Mouse (Mus musculus) MEL (cell line): Measurements from ENCODE around the gene Nfrkb. TPM values are rescaled to one million over a fixed set of nuclear protein-coding genes. Genes with fewer than 3 reads are reported as not detected.

Source experiments
- DNase-seq: peaks from one replicate; pipeline ENCODE4 v3.0.0; 2011; ENCODE audit warnings: low read depth, low spot score
- H3K27ac ChIP-seq: 2 replicates; pipeline ENCODE4 v1.5.1; 2012; ENCODE audit warnings: low read depth, mild to moderate bottlenecking, control low read depth, low read length, moderate library complexity; ENCODE audit not compliant: control insufficient read depth
- H3K27me3 ChIP-seq, 2 experiments: fragments of 150-350 bp in 1 of 2; sonication (generic) in 1 of 2; 2 replicates each; pipeline ENCODE4 v1.6.1; 2012; ENCODE audit warnings: low read length in 2 of 2, mild to moderate bottlenecking in 2 of 2, improper control_type of control experiment in 1 of 2, moderate library complexity in 1 of 2; ENCODE audit not compliant: insufficient read depth in 2 of 2, control insufficient read depth in 1 of 2
- H3K36me3 ChIP-seq, 2 experiments: 2 replicates each; pipeline ENCODE4 v1.6.1; 2012 to 2014; ENCODE audit warnings: low read length in 2 of 2, improper control_type of control experiment in 1 of 2, inconsistent platforms in 1 of 2, mild to moderate bottlenecking in 1 of 2; ENCODE audit not compliant: insufficient read depth in 2 of 2, control insufficient read depth in 1 of 2
- H3K4me1 ChIP-seq, 2 experiments: fragments of 150-350 bp in 1 of 2; sonication (generic) in 1 of 2; 2 replicates each; pipeline ENCODE4 v1.6.1; 2012; ENCODE audit warnings: low read length in 2 of 2, improper control_type of control experiment in 1 of 2, mild to moderate bottlenecking in 1 of 2; ENCODE audit not compliant: insufficient read depth in 2 of 2, control insufficient read depth in 1 of 2
- H3K4me3 ChIP-seq, 2 experiments: fragments of 150-350 bp in 1 of 2; sonication (generic) in 1 of 2; 2 replicates each; pipeline ENCODE4 v1.5.1; 2012; ENCODE audit warnings: low read depth in 2 of 2, low read length in 2 of 2, mild to moderate bottlenecking in 2 of 2, moderate library complexity in 2 of 2, control low read depth in 1 of 2, improper control_type of control experiment in 1 of 2; ENCODE audit not compliant: control insufficient read depth in 1 of 2, insufficient read depth in 1 of 2
- H3K79me2 ChIP-seq: 2 replicates; pipeline ENCODE4 v1.6.1; 2012; ENCODE audit warnings: mild to moderate bottlenecking, low read length, moderate library complexity; ENCODE audit not compliant: control insufficient read depth, poor library complexity, insufficient read depth
- H3K9ac ChIP-seq: 2 replicates; pipeline ENCODE4 v1.6.1; 2012; ENCODE audit warnings: low read depth, mild to moderate bottlenecking, control low read depth, low read length, moderate library complexity; ENCODE audit not compliant: control insufficient read depth, poor library complexity, severe bottlenecking
- H3K9me3 ChIP-seq: fragments of 150-350 bp; sonication (generic); replicated peaks from 2 replicates; pipeline ENCODE4 v1.6.1; 2012; ENCODE audit warnings: mild to moderate bottlenecking, low read length, improper control_type of control experiment, moderate library complexity; ENCODE audit not compliant: insufficient read depth
- BHLHE40 ChIP-seq: IDR thresholded peaks from 2 replicates; pipeline ENCODE4 v1.6.1; 2012; ENCODE audit warnings: low read depth, mild to moderate bottlenecking, inconsistent platforms, low read length, improper control_type of control experiment, borderline replicate concordance
- CHD2 ChIP-seq: IDR thresholded peaks from 2 replicates; pipeline ENCODE4 v1.6.1; 2011; ENCODE audit warnings: low read length, improper control_type of control experiment
- CTCF ChIP-seq, 3 experiments: IDR thresholded peaks in 2 of 3; conservative IDR thresholded peaks in 1 of 3; 2 replicates each; pipeline ENCODE4 v1.5.1; 2011 to 2012; ENCODE audit warnings: low read length in 3 of 3, low read depth in 2 of 3, mild to moderate bottlenecking in 2 of 3, improper control_type of control experiment in 1 of 3, inconsistent platforms in 1 of 3, mixed read lengths in 1 of 3, moderate library complexity in 1 of 3; ENCODE audit not compliant: control insufficient read depth in 1 of 3, insufficient read depth in 1 of 3, poor library complexity in 1 of 3, severe bottlenecking in 1 of 3
- E2F4 ChIP-seq: IDR thresholded peaks from 2 replicates; pipeline ENCODE4 v1.6.1; 2011; ENCODE audit warnings: low read depth, low read length, improper control_type of control experiment, borderline replicate concordance
- ELF1 ChIP-seq: IDR thresholded peaks from 2 replicates; pipeline ENCODE4 v1.6.1; 2014; ENCODE audit warnings: low read depth, mild to moderate bottlenecking, inconsistent platforms, low read length, improper control_type of control experiment, moderate library complexity
- EP300 ChIP-seq, 2 experiments: IDR thresholded peaks; 2 replicates each; pipeline ENCODE4 v1.6.1; 2011; ENCODE audit warnings: improper control_type of control experiment in 2 of 2, low read length in 2 of 2, low read depth in 1 of 2, mild to moderate bottlenecking in 1 of 2
- ETS1 ChIP-seq: IDR thresholded peaks from 2 replicates; pipeline ENCODE4 v1.6.1; 2012; ENCODE audit warnings: low read depth, mild to moderate bottlenecking, inconsistent platforms, low read length, improper control_type of control experiment, moderate library complexity
- GABPA ChIP-seq: IDR thresholded peaks from 2 replicates; pipeline ENCODE4 v1.6.1; 2012; ENCODE audit warnings: low read depth, mild to moderate bottlenecking, inconsistent platforms, low read length, improper control_type of control experiment, moderate library complexity
- HCFC1 ChIP-seq: IDR thresholded peaks from 2 replicates; pipeline ENCODE4 v1.6.1; 2012; ENCODE audit warnings: low read depth, mild to moderate bottlenecking, inconsistent platforms, low read length, improper control_type of control experiment, moderate library complexity
- JUND ChIP-seq: IDR thresholded peaks from 2 replicates; pipeline ENCODE4 v1.6.1; 2011; ENCODE audit warnings: low read depth, mild to moderate bottlenecking, improper control_type of control experiment, low read length
- KAT2A ChIP-seq: conservative IDR thresholded peaks from 2 replicates; pipeline ENCODE4 v1.6.1; 2012; ENCODE audit warnings: low read depth, low read length, improper control_type of control experiment, inconsistent platforms
- MAX ChIP-seq: IDR thresholded peaks from 2 replicates; pipeline ENCODE4 v1.6.1; 2011; ENCODE audit warnings: low read length, improper control_type of control experiment
- MAZ ChIP-seq: IDR thresholded peaks from 2 replicates; pipeline ENCODE4 v1.6.1; 2012; ENCODE audit warnings: low read depth, mild to moderate bottlenecking, inconsistent platforms, low read length, improper control_type of control experiment
- MEF2A ChIP-seq: IDR thresholded peaks from 2 replicates; pipeline ENCODE4 v1.6.1; 2014; ENCODE audit warnings: low read depth, mild to moderate bottlenecking, inconsistent platforms, low read length, improper control_type of control experiment; ENCODE audit not compliant: poor library complexity, insufficient replicate concordance, severe bottlenecking; ENCODE audit errors: extremely low read depth
- MXI1 ChIP-seq: IDR thresholded peaks from 2 replicates; pipeline ENCODE4 v1.6.1; 2011; ENCODE audit warnings: mild to moderate bottlenecking, low read depth, low read length, improper control_type of control experiment
- NELFE ChIP-seq: IDR thresholded peaks from 2 replicates; pipeline ENCODE4 v1.6.1; 2011; ENCODE audit warnings: low read depth, low read length, improper control_type of control experiment
- POLR2A ChIP-seq, 2 experiments: IDR thresholded peaks; 2 replicates each; pipeline ENCODE4 v1.6.1; 2011 to 2012; ENCODE audit warnings: low read length in 2 of 2, mild to moderate bottlenecking in 2 of 2, control low read depth in 1 of 2, improper control_type of control experiment in 1 of 2, low read depth in 1 of 2, moderate library complexity in 1 of 2; ENCODE audit not compliant: control insufficient read depth in 1 of 2, insufficient read depth in 1 of 2, poor library complexity in 1 of 2
- POLR2AphosphoS5 ChIP-seq: IDR thresholded peaks from 2 replicates; pipeline ENCODE4 v1.6.1; 2012; ENCODE audit warnings: low read depth, borderline replicate concordance, mild to moderate bottlenecking, inconsistent platforms, low read length, moderate library complexity, mixed read lengths
- RAD21 ChIP-seq: IDR thresholded peaks from 2 replicates; pipeline ENCODE4 v1.6.1; 2011; ENCODE audit warnings: mild to moderate bottlenecking, low read depth, low read length, improper control_type of control experiment
- RCOR1 ChIP-seq: IDR thresholded peaks from 2 replicates; pipeline ENCODE4 v1.6.1; 2012; ENCODE audit warnings: low read depth, mild to moderate bottlenecking, inconsistent platforms, low read length, improper control_type of control experiment
- SIN3A ChIP-seq: IDR thresholded peaks from 2 replicates; pipeline ENCODE4 v1.6.1; 2012; ENCODE audit warnings: low read length, improper control_type of control experiment, inconsistent platforms
- SMC3 ChIP-seq: IDR thresholded peaks from 2 replicates; pipeline ENCODE4 v1.6.1; 2011; ENCODE audit warnings: low read depth, low read length, improper control_type of control experiment
- TAL1 ChIP-seq: IDR thresholded peaks from 2 replicates; pipeline ENCODE4 v1.6.1; 2012; ENCODE audit warnings: mild to moderate bottlenecking, inconsistent platforms, low read length, moderate library complexity, mixed read lengths
- TBP ChIP-seq: IDR thresholded peaks from 2 replicates; pipeline ENCODE4 v1.8.0; 2011; ENCODE audit warnings: low read depth, low read length, improper control_type of control experiment
- TCF12 ChIP-seq: IDR thresholded peaks from 2 replicates; pipeline ENCODE4 v1.6.1; 2014; ENCODE audit warnings: low read depth, mild to moderate bottlenecking, inconsistent platforms, low read length, improper control_type of control experiment, moderate library complexity
- UBTF ChIP-seq: IDR thresholded peaks from 2 replicates; pipeline ENCODE4 v1.6.1; 2012; ENCODE audit warnings: low read depth, mild to moderate bottlenecking, inconsistent platforms, low read length, improper control_type of control experiment, moderate library complexity, borderline replicate concordance; ENCODE audit not compliant: insufficient read depth
- USF1 ChIP-seq: IDR thresholded peaks from 2 replicates; pipeline ENCODE4 v1.6.1; 2014; ENCODE audit warnings: low read depth, mild to moderate bottlenecking, inconsistent platforms, low read length, improper control_type of control experiment, moderate library complexity
- USF2 ChIP-seq, 2 experiments: IDR thresholded peaks; 2 replicates each; pipeline ENCODE4 v1.6.1; 2011 to 2012; ENCODE audit warnings: improper control_type of control experiment in 2 of 2, low read length in 2 of 2, borderline replicate concordance in 1 of 2, inconsistent platforms in 1 of 2, low read depth in 1 of 2, mild to moderate bottlenecking in 1 of 2; ENCODE audit not compliant: insufficient read depth in 1 of 2
- polyA plus RNA-seq, 2 experiments: library from polyadenylated mRNA; stranded (reverse) in 1 of 2; unstranded in 1 of 2; fragments of >175 nt in 1 of 2; fragments of >200 nt in 1 of 2; gene quantifications; 2 replicates each; pipeline versions ENCODE4 v1.2.1 to v1.2.4; 2012; ENCODE audit warnings: low replicate concordance in 2 of 2, low read depth in 1 of 2; ENCODE audit not compliant: insufficient read length in 2 of 2, insufficient read depth in 1 of 2, missing spikeins in 1 of 2
- total RNA-seq: library from RNA; depleted of rRNA; stranded (reverse); fragments of 300-350 nt; gene quantifications from 2 replicates; pipeline ENCODE4 v1.2.3, GENCODE M21; 2012

Gene Nfrkb
- total and polyA plus RNA-seq, 3 experiments = 20.3 to 54.1 (median 33.8) TPM

GRCm38 (mm10) chr9:31440366-31440765 is 54.4 kb downstream of the Nfrkb start:
- DNase-seq = no peak
- H3K27me3 ChIP-seq = peaks cover 4 to 5% of the 10 kb centered on the region in 2 experiments
- H3K4me1 ChIP-seq = no peaks in the 10 kb centered on the region
- H3K36me3 ChIP-seq = no peaks in the 10 kb centered on the region
- H3K79me2 ChIP-seq = no peaks in the 10 kb centered on the region
- TF ChIP-seq KAT2A (no peak), MAZ (no peak), MEF2A (no peak), POLR2AphosphoS5 (no peak), NELFE (no peak), USF2 (IDR thresholded peaks at IDR 0.05; ENCODE audit: borderline replicate concordance in 1 of 2, insufficient read depth in 1 of 2, low read depth in 1 of 2, low read length in 2 of 2) (no peak), MAX (no peak), TBP (no peak), USF1 (no peak), RCOR1 (no peak), ELF1 (no peak), CTCF (IDR thresholded peaks at IDR 0.05 in 2 of 3, conservative IDR thresholded peaks at IDR 0.05 in 1 of 3; ENCODE audit: control insufficient read depth in 1 of 3, insufficient read depth in 1 of 3, low read depth in 2 of 3, low read length in 3 of 3, poor library complexity in 1 of 3, severe bottlenecking in 1 of 3) (no peak), TAL1 (no peak), RAD21 (no peak), HCFC1 (no peak), MXI1 (no peak), SMC3 (no peak), JUND (no peak), E2F4 (no peak), ETS1 (no peak)
- no peak overlapping the region for H3K27ac ChIP-seq
- H3K4me3 ChIP-seq = no peak overlapping the region
- no peak overlapping the region for H3K9ac ChIP-seq
- H3K9me3 ChIP-seq = no peaks in the 10 kb centered on the region

GRCm38 (mm10) chr9:31441487-31441886 is 55.5 kb downstream of the Nfrkb start:
- no peaks in the 10 kb centered on the region for H3K9me3 ChIP-seq
- H3K27me3 ChIP-seq = peaks cover 5 to 6% of the 10 kb centered on the region in 2 experiments
- no peak overlapping the region for H3K27ac ChIP-seq
- no peaks in the 10 kb centered on the region for H3K4me1 ChIP-seq
- TF ChIP-seq SIN3A (no peak), USF1 (no peak), E2F4 (no peak), ETS1 (no peak), BHLHE40 (no peak), POLR2AphosphoS5 (no peak), JUND (no peak), NELFE (no peak), GABPA (no peak), SMC3 (no peak), RAD21 (no peak), MAZ (no peak), UBTF (no peak), TCF12 (no peak), MAX (no peak), CHD2 (no peak), ELF1 (no peak), EP300 (IDR thresholded peaks at IDR 0.05; ENCODE audit: low read depth in 1 of 2, low read length in 2 of 2) (no peak), POLR2A (IDR thresholded peaks at IDR 0.05; ENCODE audit: control insufficient read depth in 1 of 2, insufficient read depth in 1 of 2, low read depth in 1 of 2, low read length in 2 of 2, poor library complexity in 1 of 2) (no peak), MXI1 (no peak)
- H3K36me3 ChIP-seq = no peaks in the 10 kb centered on the region
- H3K9ac ChIP-seq = no peak overlapping the region
- no peak for DNase-seq
- no peak overlapping the region for H3K4me3 ChIP-seq
- no peaks in the 10 kb centered on the region for H3K79me2 ChIP-seq
